Mouse (Mus musculus) heart, adult 2 months (tissue): ENCODE measurements around the gene Sox14.

Source experiments
- CTCF ChIP-seq: fragments of 200-600 bp; IDR thresholded peaks from 2 replicates; pipeline ENCODE4 v1.8.1; 2022; ENCODE audit warnings: antibody characterized with exemption, mild to moderate bottlenecking, moderate library complexity
- EP300 ChIP-seq: fragments of 200-500 bp; IDR thresholded peaks from 2 replicates; pipeline ENCODE4 v1.6.1; 2011; ENCODE audit warnings: low read depth, low read length, control low read depth; ENCODE audit not compliant: insufficient read depth

DNA sequence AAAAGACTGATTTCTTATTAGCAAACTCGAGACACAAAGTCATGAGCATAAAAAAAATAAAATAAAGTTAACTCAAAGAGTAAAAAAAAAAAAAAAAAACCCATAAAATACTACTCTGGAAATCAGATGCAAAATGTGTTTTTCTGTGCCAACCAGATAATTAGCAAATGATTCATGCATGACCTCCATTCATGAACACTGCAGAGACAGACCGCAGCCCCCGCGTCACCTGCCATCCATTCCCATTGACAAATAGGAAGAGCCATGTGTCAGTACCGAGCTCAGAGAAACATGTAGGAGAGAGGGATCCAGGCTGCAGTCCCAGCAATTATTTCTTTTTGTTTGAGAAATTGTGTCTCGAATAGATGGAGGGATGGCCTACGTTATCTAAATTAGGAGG is 25.6 kb downstream of the Sox14 start:
- TF ChIP-seq EP300 (no peak), CTCF (no peak)
